Mouse (Mus musculus): ENCODE results near the gene Spa17. TPM values are rescaled to one million over a fixed set of nuclear protein-coding genes. Genes with fewer than 3 reads are reported as not detected.

Gene Spa17
- polyA plus RNA-seq, 1 experiment from 2014 or later = 7.1 TPM

DNA sequence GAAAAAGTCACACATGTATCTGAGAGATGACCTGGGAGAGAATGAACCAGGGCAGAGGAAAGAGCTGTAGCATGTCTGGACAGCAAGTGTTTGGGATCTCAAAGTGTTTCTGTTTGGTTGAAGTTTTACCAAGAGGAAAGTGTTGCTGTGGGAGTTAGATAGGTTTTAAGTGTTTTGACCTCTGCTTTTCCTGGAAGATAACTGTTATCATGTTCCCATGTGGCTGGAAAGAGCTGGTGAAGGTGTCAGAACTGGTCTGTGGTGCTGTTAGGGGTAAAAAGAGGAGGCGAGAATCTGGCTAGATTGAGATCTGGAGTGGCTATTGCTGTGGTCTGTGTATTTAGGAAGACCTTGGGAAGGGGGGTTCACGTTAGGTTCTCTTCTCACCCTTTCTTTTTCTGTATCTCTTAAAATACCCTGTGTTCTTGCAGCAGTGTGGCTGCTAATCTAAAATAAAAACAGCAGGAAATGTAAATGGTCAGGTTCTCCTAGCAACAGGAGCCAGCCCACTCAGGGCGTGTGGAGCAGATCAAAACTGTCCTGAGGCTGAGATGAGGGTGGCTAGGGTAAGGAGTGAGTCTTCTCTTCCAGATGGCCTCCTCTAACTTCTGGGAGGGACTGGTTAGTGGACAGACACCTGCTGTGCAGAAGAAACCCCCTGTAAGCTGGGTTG lies 41.2 kb downstream of the Spa17 start:
- peaks cover 4% of the 10 kb centered on the region for H3K27me3 ChIP-seq (ENCODE audit: insufficient read depth, poor library complexity, severe bottlenecking)
- no peak for DNase-seq (ENCODE audit: low spot score)
- no peaks in the 10 kb centered on the region for H3K9me3 ChIP-seq
- H3K36me3 ChIP-seq = no peaks in the 10 kb centered on the region
- no peak overlapping the region for H3K4me3 ChIP-seq
- H3K27ac ChIP-seq = peak overlapping the region; percentile 62
- peaks cover 42% of the 10 kb centered on the region for H3K4me1 ChIP-seq
- 11% methylated on average over 3 of the region's 3 CpGs for WGBS

DNA sequence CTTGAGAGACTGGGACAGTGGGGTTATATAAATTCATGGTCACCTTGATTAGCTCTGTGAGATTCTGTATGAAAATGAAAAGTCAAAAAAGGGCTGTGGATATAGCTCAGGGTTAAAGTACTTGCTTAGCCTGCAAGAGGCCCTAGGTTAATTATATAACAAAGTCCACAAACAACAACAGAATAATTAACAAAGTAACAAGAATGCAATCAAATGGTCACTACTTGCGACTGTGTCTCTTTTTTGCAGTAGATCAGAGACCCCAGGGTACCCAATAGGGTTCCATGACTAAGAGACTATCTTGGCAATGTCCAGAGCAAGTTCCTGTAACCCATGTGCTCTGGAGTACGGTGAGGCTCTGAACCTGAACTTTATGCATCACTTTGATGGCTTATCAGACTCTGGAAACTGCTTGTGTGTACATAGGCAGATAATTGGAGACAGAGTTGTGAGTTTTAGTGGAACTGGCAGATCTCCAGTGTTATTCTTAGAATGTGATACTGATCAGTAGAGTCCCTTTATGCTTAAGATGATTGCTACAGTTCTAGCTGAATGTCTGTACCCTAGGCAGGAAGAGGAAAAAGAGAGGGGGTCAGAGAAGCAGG lies 44.2 kb downstream of the Spa17 start:
- DNase-seq (ENCODE audit: low spot score) = no peak
- no peaks in the 10 kb centered on the region for H3K27me3 ChIP-seq (ENCODE audit: insufficient read depth, poor library complexity, severe bottlenecking)
- WGBS = 60% methylated on average over 2 of the region's 2 CpGs
- H3K4me3 ChIP-seq = no peak overlapping the region
- peaks cover 37% of the 10 kb centered on the region for H3K4me1 ChIP-seq
- no peaks in the 10 kb centered on the region for H3K36me3 ChIP-seq
- H3K27ac ChIP-seq = no peak overlapping the region
- no peaks in the 10 kb centered on the region for H3K9me3 ChIP-seq

DNA sequence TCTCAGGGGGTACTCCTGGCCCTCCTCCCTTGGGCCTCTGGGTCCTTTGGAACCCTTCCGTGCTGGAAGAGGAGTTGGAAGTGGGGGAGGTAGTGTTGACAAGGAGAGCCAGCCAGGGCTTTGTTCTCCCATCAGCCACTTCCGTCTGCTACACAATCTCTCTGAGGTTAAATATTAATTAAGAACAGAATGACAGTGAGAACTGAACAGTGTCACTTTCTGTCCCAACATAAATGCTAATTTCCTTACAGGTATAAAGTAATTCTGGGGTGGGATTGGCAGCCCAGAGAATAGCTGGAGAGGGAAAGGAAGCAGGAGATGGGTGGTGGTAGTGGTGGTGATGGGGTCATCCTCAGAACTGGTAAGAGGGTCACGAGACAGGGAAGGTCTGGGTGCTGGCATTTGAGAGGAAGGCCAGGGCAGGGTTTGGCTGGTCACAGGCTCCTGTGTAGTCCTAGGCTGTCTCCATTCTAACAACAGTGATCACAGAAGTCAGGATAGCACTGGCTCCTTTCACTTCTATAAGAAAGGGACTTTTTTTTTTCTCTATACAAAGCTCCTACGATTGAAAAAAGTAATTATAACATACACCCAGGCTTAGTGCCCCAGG lies 44.8 kb downstream of the Spa17 start:
- no peak overlapping the region for H3K27ac ChIP-seq
- H3K9me3 ChIP-seq = no peaks in the 10 kb centered on the region
- H3K27me3 ChIP-seq (ENCODE audit: insufficient read depth, poor library complexity, severe bottlenecking) = no peaks in the 10 kb centered on the region
- no peaks in the 10 kb centered on the region for H3K36me3 ChIP-seq
- peaks cover 37% of the 10 kb centered on the region for H3K4me1 ChIP-seq
- WGBS = 39% methylated on average over 4 of the region's 4 CpGs
- DNase-seq (ENCODE audit: low spot score) = no peak
- no peak overlapping the region for H3K4me3 ChIP-seq

DNA sequence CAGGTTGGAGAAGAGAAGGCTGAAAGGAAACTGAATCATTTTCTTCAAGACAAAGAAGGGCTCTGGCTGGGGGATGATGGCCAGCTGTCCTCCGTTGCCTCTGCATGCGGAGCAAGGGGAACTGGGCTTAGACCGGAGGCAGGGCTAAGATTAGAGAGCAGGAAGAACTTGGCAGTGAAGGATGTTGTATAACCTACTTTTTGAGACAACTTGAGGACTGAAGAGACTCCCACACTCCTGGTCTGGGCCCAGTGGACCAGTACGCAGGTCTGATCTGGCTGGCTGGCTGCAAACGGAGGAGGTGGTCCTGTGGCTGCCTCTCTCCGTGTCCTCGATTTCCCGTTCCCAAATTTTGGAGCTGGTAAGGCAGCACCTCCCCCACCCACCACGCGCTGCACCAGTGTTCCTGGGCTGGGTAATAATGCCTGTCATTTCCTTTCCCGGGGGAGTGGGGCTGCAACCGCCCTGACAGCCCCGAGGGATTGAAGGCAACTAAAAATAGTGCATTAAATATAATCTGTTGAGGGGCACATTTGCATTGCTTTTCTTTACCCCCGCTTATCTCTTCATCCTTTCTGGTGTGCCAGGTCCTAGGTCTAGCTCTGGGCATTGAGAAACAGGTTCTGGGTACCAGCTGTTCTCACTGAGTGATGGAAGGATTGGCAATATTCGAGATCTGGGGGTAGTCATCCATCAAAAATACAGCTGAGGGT lies 45.5 kb downstream of the Spa17 start:
- DNase-seq (ENCODE audit: low spot score) = no peak
- Histone ChIP-seq H3K27me3 (ENCODE audit: insufficient read depth, poor library complexity, severe bottlenecking) (no peaks in the 10 kb centered on the region), H3K4me1 (peaks cover 34% of the 10 kb centered on the region), H3K4me3 (peak overlapping the region; percentile 19), H3K36me3 (no peaks in the 10 kb centered on the region), H3K27ac (no peak overlapping the region), H3K9me3 (no peaks in the 10 kb centered on the region)
- WGBS = 25% methylated on average over 15 of the region's 15 CpGs

DNA sequence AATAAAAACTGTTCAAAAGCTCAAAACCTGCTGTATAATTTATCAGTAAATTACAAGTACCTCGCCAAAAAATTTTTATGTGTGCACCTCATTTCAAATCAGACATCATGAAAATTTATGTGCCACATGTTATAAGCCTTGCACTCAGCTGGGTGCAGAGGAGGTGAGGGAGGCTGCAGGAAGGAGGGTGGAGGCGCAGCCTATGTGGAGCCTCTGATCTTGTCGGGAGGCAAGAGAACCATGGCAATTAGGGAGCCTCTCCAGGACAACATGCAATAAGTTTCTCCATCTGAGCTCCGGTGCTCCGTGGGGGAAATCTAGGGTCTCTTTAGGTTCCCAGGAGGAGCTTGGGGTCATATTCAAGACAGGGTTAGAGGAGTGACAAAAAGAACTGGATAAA lies 46.1 kb downstream of the Spa17 start:
- H3K36me3 ChIP-seq = no peaks in the 10 kb centered on the region
- WGBS = 49% methylated on average over 5 of the region's 5 CpGs
- H3K4me3 ChIP-seq = 0 out of 2 replicates have a peak overlapping the region, but pooled peaks have one; percentile 19
- no peaks in the 10 kb centered on the region for H3K9me3 ChIP-seq
- DNase-seq (ENCODE audit: low spot score) = no peak
- no peaks in the 10 kb centered on the region for H3K27me3 ChIP-seq (ENCODE audit: insufficient read depth, poor library complexity, severe bottlenecking)
- H3K4me1 ChIP-seq = peaks cover 28% of the 10 kb centered on the region
- H3K27ac ChIP-seq = no peak overlapping the region

DNA sequence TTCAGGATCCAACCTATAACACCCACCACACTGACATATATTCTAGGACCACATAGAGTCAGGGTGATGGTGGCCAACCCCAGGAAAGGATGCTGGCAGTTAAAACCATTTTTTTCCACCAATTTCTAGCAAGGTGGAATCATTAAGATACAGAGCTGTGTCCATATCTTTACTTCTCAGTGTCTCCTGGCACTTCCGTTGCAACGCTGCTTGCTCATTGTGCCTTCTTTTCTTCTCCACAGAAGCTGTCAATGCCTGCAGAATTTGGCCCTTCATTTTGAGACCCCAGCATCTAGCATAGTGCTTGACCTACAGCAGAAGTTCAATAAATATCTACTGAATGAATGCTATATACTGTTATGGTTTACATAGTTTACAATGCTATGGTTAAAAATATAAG lies 46.5 kb downstream of the Spa17 start:
- WGBS = 80% methylated on average over 2 of the region's 2 CpGs
- Histone ChIP-seq H3K27me3 (ENCODE audit: insufficient read depth, poor library complexity, severe bottlenecking) (no peaks in the 10 kb centered on the region), H3K4me1 (peaks cover 23% of the 10 kb centered on the region), H3K27ac (no peak overlapping the region), H3K4me3 (no peak overlapping the region), H3K9me3 (no peaks in the 10 kb centered on the region), H3K36me3 (no peaks in the 10 kb centered on the region)
- no peak for DNase-seq (ENCODE audit: low spot score)

DNA sequence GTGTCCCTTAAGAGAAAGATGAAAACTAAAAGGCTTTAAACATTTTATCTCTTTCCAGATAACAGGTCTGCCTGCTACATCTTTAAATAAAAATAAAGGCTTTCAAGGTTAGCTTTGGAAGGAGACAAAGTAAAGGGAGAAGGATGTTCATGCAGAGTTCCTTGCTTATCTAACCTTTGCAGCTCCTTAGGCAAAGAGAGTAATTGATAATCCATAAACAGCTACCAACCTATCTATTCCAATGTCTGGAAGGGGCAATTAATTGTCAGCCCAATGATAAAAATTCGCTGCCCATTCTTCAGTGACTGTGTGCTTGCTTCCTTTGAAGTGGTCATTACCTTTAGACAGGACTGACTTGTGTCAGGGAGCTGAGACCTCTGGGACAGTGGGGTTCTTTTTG lies 49.7 kb downstream of the Spa17 start:
- no peak for DNase-seq (ENCODE audit: low spot score)
- WGBS = 43% methylated on average over 1 of the region's 1 CpGs
- no peaks in the 10 kb centered on the region for H3K36me3 ChIP-seq
- no peak overlapping the region for H3K4me3 ChIP-seq
- H3K27ac ChIP-seq = no peak overlapping the region
- H3K9me3 ChIP-seq = no peaks in the 10 kb centered on the region
- H3K27me3 ChIP-seq (ENCODE audit: insufficient read depth, poor library complexity, severe bottlenecking) = no peaks in the 10 kb centered on the region
- H3K4me1 ChIP-seq = peaks cover 15% of the 10 kb centered on the region

DNA sequence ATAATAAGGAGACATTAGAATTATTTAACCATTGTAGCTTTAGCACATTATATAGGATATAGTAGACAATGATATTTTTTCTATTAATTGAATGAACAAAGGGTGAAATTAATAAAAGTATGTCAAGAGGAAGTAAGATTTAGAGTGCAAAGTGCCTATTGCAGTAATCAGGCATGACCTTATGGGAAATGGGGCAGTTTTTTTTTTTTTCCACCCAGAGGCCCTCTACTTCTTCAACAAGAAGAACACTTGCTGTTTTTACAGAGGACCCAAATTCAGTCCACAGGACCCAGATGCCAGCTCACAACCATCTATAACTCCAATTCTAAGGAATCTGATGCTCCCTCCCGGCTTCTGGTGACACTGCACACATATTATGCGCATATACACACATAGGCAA lies 52.9 kb downstream of the Spa17 start:
- no peaks in the 10 kb centered on the region for H3K9me3 ChIP-seq
- no peak overlapping the region for H3K4me3 ChIP-seq
- no peak overlapping the region for H3K27ac ChIP-seq
- no peaks in the 10 kb centered on the region for H3K36me3 ChIP-seq
- peaks cover 10% of the 10 kb centered on the region; the same call in 1 of the 2 replicates for H3K27me3 ChIP-seq (ENCODE audit: insufficient read depth, poor library complexity, severe bottlenecking)
- 87% methylated on average over 2 of the region's 2 CpGs for WGBS
- H3K4me1 ChIP-seq = peaks cover 3% of the 10 kb centered on the region
- no peak for DNase-seq (ENCODE audit: low spot score)

DNA sequence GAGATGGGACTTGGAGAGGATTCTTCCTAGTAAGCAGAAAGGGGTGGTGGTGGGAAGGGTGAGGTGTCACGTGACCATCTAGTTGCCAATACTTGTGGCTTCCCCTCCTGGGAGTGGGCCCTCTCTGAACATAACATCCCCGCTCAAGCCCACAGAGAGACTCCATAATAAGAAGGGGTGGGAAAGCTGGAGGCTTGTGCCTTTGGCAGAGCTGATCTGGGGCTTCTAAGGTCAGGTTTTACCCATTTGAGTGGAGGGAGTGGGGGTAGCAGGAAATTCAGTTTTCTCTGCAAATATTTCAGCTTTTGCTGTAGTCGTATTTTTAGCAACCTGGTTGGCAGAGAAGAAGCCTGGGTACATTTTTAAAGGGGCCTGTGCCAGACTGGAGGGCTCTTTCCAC lies 57.2 kb downstream of the Spa17 start:
- Histone ChIP-seq H3K36me3 (no peaks in the 10 kb centered on the region), H3K4me1 (peaks cover 33% of the 10 kb centered on the region), H3K4me3 (no peak overlapping the region), H3K27ac (no peak overlapping the region), H3K27me3 (ENCODE audit: insufficient read depth, poor library complexity, severe bottlenecking) (peaks cover 46% of the 10 kb centered on the region), H3K9me3 (no peaks in the 10 kb centered on the region)
- WGBS = 71% methylated on average over 3 of the region's 3 CpGs
- no peak for DNase-seq (ENCODE audit: low spot score)

DNA sequence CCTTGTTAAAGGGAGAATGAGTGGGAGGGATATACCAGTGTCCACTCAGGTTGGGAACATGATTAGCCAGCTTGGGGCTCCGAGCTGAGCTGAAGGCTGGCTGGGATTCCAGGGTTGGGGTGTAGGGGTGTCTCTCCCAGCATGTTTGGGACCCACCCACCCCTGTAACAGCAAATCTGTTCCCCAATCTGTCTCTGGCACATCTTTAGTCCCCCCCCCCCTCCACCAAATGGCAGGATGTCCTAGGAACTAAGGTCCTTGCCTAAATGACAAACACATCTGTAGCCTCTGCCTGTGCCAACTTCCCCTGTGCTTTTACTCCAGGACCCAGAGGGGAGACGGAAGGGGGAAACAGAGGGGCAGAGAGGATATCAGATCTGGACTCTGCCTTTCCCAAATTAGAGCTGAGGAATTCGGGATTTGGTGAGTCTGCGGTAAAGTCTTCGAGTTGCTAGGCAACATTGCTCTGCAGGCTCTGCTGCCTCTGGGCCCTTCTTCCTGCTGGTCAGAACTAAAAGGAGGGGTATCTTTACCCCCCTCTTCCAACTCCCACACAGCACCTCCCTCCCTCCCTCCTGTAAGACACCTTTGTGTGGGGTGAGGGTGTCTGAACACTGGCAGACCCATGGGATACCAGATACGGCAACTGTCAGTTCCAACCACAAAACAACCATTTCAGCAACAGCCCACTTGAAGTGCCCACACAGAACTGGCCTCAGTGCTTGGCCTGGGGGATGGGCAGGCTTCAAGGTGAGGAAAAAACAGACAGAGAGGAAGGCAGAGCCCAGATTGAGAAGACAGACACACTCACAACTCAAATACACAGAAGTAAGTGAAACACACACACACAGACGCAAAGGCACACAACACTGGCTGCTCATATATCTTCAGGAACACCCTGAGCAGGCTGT lies 58.4 kb downstream of the Spa17 start, which contains the start of gene Siae:
Siae (plus strand) TSS at position 861 of the 911 bp plus-strand sequence.
- no peak for DNase-seq (ENCODE audit: low spot score)
- Histone ChIP-seq H3K27ac (peak within 1 kb of the TSS; percentile 22; the same call in 1 of the 2 replicates), H3K9me3 (no peaks in the 10 kb centered on the region), H3K36me3 (no peaks in the 10 kb centered on the region), H3K4me1 (peaks cover 34% of the 10 kb centered on the region), H3K4me3 (no peak within 1 kb of the TSS), H3K27me3 (ENCODE audit: insufficient read depth, poor library complexity, severe bottlenecking) (peaks cover 59% of the 10 kb centered on the region)
- 22% methylated on average over 7 of the region's 7 CpGs for WGBS

DNA sequence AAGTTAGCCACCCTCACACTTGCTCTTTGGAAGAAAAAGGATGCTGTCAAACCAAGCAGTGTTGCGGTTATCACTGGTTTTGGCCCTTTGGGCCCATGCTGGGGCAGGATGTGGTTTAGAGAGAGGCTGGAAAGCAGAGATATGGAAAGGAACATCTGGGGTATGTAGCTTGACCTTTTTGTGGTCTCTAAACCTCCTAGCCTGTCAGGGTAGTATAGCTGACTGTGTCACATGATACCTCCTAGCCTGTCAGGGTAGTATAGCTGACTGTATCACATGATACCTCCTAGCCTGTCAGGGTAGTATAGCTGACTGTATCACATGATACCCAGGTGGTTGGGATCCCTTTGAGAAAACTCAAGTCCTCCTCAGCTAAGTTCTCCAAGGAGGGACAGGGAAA lies 59.2 kb downstream of the Spa17 start:
- Histone ChIP-seq H3K9me3 (no peaks in the 10 kb centered on the region), H3K27me3 (ENCODE audit: insufficient read depth, poor library complexity, severe bottlenecking) (peaks cover 67% of the 10 kb centered on the region), H3K36me3 (no peaks in the 10 kb centered on the region), H3K27ac (no peak overlapping the region), H3K4me3 (no peak overlapping the region), H3K4me1 (peaks cover 34% of the 10 kb centered on the region)
- no peak for DNase-seq (ENCODE audit: low spot score)
- 66% methylated on average over 1 of the region's 1 CpGs for WGBS
